Mouse (Mus musculus) urinary bladder, postnatal 10 days (tissue): ENCODE measurements around the gene Dnajc14.

ENCODE experiments used
- DNase-seq: peaks from one replicate; pipeline ENCODE4 v3.0.0; 2022; ENCODE audit warnings: low spot score

Gene Dnajc14

GRCm38 (mm10) chr10:128803771-128804270 is at the start of gene Dnajc14:
Dnajc14 (plus strand) TSS chr10:128804062.
- DNase-seq: peak; percentile 47

- DNase-seq: no peak
Measured at GRCm38 (mm10) chr10:128772895-128773294, 31.0 kb upstream of the Dnajc14 start.

GRCm38 (mm10) chr10:128773685-128774084 is 30.2 kb upstream of the Dnajc14 start:
- DNase-seq: no peak

- DNase-seq: no peak
Measured at GRCm38 (mm10) chr10:128778441-128778840, 25.4 kb upstream of the Dnajc14 start.

- DNase-seq: no peak
Measured at GRCm38 (mm10) chr10:128779011-128779795, 24.7 kb upstream of the Dnajc14 start.

GRCm38 (mm10) chr10:128780200-128780599 is 23.7 kb upstream of the Dnajc14 start:
- DNase-seq: no peak

- no peak for DNase-seq
Measured at GRCm38 (mm10) chr10:128790398-128791124, 13.3 kb upstream of the Dnajc14 start, which contains the start of gene Mmp19. Mmp19 (plus strand) TSS chr10:128790910.

- DNase-seq: no peak
Measured at GRCm38 (mm10) chr10:128792041-128792440, 11.8 kb upstream of the Dnajc14 start.

GRCm38 (mm10) chr10:128793258-128793657 is 10.6 kb upstream of the Dnajc14 start:
- DNase-seq: no peak

GRCm38 (mm10) chr10:128794391-128794790 is 9.5 kb upstream of the Dnajc14 start:
- DNase-seq: no peak

GRCm38 (mm10) chr10:128795581-128795980 is 8.3 kb upstream of the Dnajc14 start:
- DNase-seq: no peak

- DNase-seq: no peak
Measured at GRCm38 (mm10) chr10:128798676-128799075, 5.2 kb upstream of the Dnajc14 start.

GRCm38 (mm10) chr10:128801981-128802495 is 1.8 kb upstream of the Dnajc14 start:
- no peak for DNase-seq

- DNase-seq: no peak
Measured at GRCm38 (mm10) chr10:128802956-128803355, 906 bp upstream of the Dnajc14 start.

- no peak for DNase-seq
Measured at GRCm38 (mm10) chr10:128803361-128803760, 501 bp upstream of the Dnajc14 start.

- DNase-seq: no peak
Measured at GRCm38 (mm10) chr10:128804271-128805091, 619 bp downstream of the Dnajc14 start, which contains the start of gene Tmem198b. Tmem198b (minus strand) TSS chr10:128804370.

GRCm38 (mm10) chr10:128805092-128806000 is 1.5 kb downstream of the Dnajc14 start:
- peak; percentile 83 for DNase-seq

- no peak for DNase-seq
Measured at GRCm38 (mm10) chr10:128806086-128806485, 2.2 kb downstream of the Dnajc14 start.

- DNase-seq: no peak
Measured at GRCm38 (mm10) chr10:128807018-128807417, 3.2 kb downstream of the Dnajc14 start.

GRCm38 (mm10) chr10:128817033-128817432 is 13.2 kb downstream of the Dnajc14 start, which contains the start of gene Sarnp:
Sarnp (plus strand) TSS chr10:128817333.
- no peak for DNase-seq

GRCm38 (mm10) chr10:128820217-128820616 is 16.4 kb downstream of the Dnajc14 start:
- DNase-seq: no peak
